Mouse (Mus musculus): ENCODE measurements around the gene Cd207.

DNA sequence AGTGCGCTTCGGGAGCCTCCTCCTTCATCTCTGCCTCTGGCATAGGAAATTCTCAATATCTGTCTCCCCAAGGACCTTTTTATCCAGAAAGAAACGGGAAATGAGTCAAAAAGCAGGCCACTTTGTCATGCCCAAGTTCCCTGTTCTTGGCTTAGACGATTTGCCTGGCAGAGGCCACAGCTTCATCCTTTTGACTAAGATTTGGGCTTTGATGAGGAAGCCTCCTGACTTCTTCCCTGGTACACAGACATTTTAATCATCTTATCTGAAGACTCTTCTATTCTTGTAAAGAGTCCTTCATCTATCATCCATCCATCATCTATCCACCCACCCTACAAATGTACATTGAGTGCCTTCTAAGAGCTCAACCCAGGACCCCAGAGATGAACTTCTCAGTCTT lies at the start of gene Cd207:
- TF ChIP-seq CTCF (IDR thresholded peaks at IDR 0.05; ENCODE audit: low read depth, low read length) (no peak), POLR2A (IDR thresholded peaks at IDR 0.05; ENCODE audit: borderline replicate concordance, low read depth, low read length) (no peak)
